Mouse (Mus musculus): ENCODE measurements around the gene Mab21l3. TPM values are rescaled to one million over a fixed set of nuclear protein-coding genes. Genes with fewer than 3 reads are reported as not detected.
A peak's percentile ranks its signal among the peaks of the same experiment; 100 is the strongest.

Mab21l3 gene
- 0.57 TPM for polyA plus RNA-seq (2012; fragmentation: generic; extraction: Trizol)
- long read RNA-seq, experiment 1: 0 reads
- long read RNA-seq, experiment 2, partial matches to known transcripts: 0 of 1 reads
- long read RNA-seq, experiment 2, other reads (novel, unspliced or antisense): 0 of 1 reads

DNA sequence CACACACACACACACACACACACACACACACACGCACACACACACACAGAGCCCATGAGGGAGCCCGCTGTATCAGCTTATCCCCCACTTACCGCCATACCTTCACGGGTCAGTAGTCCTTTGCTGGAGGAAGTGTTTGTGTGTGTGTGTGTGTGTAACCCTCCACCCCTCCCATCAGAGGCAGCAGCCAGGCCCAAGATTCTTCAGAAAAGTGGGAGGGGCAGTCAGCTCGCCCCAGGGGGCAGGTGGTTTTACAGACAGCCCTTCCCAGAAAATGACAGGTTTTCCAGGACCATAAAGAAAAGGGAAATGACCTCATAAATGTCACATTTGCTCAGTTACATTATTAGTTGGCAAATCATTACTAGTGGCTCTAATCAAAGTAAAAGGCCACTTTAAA lies at the start of gene Mab21l3:
Gene Mab21l3 (minus strand): TSS at position 144 of the 400 bp plus-strand sequence.
- Histone ChIP-seq H3K36me3 (ENCODE audit: control insufficient read depth, insufficient read depth) (no peaks in the 10 kb centered on the region), H3K79me3 (ENCODE audit: low read depth) (no peaks in the 10 kb centered on the region), H3K27me3 (ENCODE audit: control insufficient read depth, insufficient read depth, insufficient read length) (no peaks in the 10 kb centered on the region), H3K79me2 (ENCODE audit: control insufficient read depth, insufficient read depth) (no peaks in the 10 kb centered on the region), H3ac (ENCODE audit: control insufficient read depth, insufficient read length, low read depth) (no peak within 1 kb of the TSS), H3K4me3 (ENCODE audit: insufficient read depth, poor library complexity, severe bottlenecking) (no peak within 1 kb of the TSS)
- TF ChIP-seq CTCF (IDR thresholded peaks at IDR 0.05; ENCODE audit: control insufficient read depth, insufficient read depth, insufficient read length) (no peak), USF1 (IDR thresholded peaks at IDR 0.05; ENCODE audit: low read depth) (no peak), MYOD1 (IDR thresholded peaks at IDR 0.05; ENCODE audit: control insufficient read depth, insufficient read length, low read depth) (no peak), MAX (IDR thresholded peaks at IDR 0.05) (no peak)

GRCm38 (mm10) chr3:101897377-101897974 lies 48.7 kb upstream of the Mab21l3 start:
- H3ac ChIP-seq (ENCODE audit: control insufficient read depth, insufficient read length, low read depth): no peak overlapping the region
- no peaks in the 10 kb centered on the region for H3K27me3 ChIP-seq (ENCODE audit: control insufficient read depth, insufficient read depth, insufficient read length)
- no peaks in the 10 kb centered on the region for H3K36me3 ChIP-seq (ENCODE audit: control insufficient read depth, insufficient read depth)
- TF ChIP-seq FOSL1 (IDR thresholded peaks at IDR 0.05; ENCODE audit: insufficient read depth, low read length, poor library complexity, severe bottlenecking): no peak
- no peak for TF ChIP-seq MYOG (IDR thresholded peaks at IDR 0.05; ENCODE audit: control insufficient read depth, extremely low read depth, insufficient read length)
- no peak for TF ChIP-seq USF1 (IDR thresholded peaks at IDR 0.05; ENCODE audit: low read depth)
- no peak for TF ChIP-seq MAX (IDR thresholded peaks at IDR 0.05)
- TF ChIP-seq CTCF (IDR thresholded peaks at IDR 0.05; ENCODE audit: control insufficient read depth, insufficient read depth, insufficient read length): no peak
- no peak for TF ChIP-seq CEBPB (IDR thresholded peaks at IDR 0.05; ENCODE audit: low read depth)
- TF ChIP-seq MYOD1 (IDR thresholded peaks at IDR 0.05; ENCODE audit: control insufficient read depth, insufficient read length, low read depth): no peak
- H3K79me2 ChIP-seq (ENCODE audit: control insufficient read depth, insufficient read depth): no peaks in the 10 kb centered on the region
- no peak overlapping the region for H3K4me3 ChIP-seq (ENCODE audit: insufficient read depth, poor library complexity, severe bottlenecking)
- H3K79me3 ChIP-seq (ENCODE audit: low read depth): no peaks in the 10 kb centered on the region

- Histone ChIP-seq H3K4me3 (ENCODE audit: insufficient read depth, poor library complexity, severe bottlenecking) (no peak overlapping the region), H3ac (ENCODE audit: control insufficient read depth, insufficient read length, low read depth) (no peak overlapping the region), H3K79me2 (ENCODE audit: control insufficient read depth, insufficient read depth) (no peaks in the 10 kb centered on the region), H3K79me3 (ENCODE audit: low read depth) (no peaks in the 10 kb centered on the region), H3K36me3 (ENCODE audit: control insufficient read depth, insufficient read depth) (no peaks in the 10 kb centered on the region), H3K27me3 (ENCODE audit: control insufficient read depth, insufficient read depth, insufficient read length) (no peaks in the 10 kb centered on the region)
- TF ChIP-seq MYOG (IDR thresholded peaks at IDR 0.05; ENCODE audit: control insufficient read depth, extremely low read depth, insufficient read length): no peak
- TF ChIP-seq CTCF (IDR thresholded peaks at IDR 0.05; ENCODE audit: control insufficient read depth, insufficient read depth, insufficient read length): peak; percentile 45
- TF ChIP-seq FOSL1 (IDR thresholded peaks at IDR 0.05; ENCODE audit: insufficient read depth, low read length, poor library complexity, severe bottlenecking): no peak
- no peak for TF ChIP-seq MAX (IDR thresholded peaks at IDR 0.05)
- no peak for TF ChIP-seq CEBPB (IDR thresholded peaks at IDR 0.05; ENCODE audit: low read depth)
- no peak for TF ChIP-seq MYOD1 (IDR thresholded peaks at IDR 0.05; ENCODE audit: control insufficient read depth, insufficient read length, low read depth)
- TF ChIP-seq USF1 (IDR thresholded peaks at IDR 0.05; ENCODE audit: low read depth): no peak
Measured at GRCm38 (mm10) chr3:101896893-101897292, 48.1 kb upstream of the Mab21l3 start.

GRCm38 (mm10) chr3:101895376-101895910 lies 46.7 kb upstream of the Mab21l3 start:
- no peaks in the 10 kb centered on the region for H3K36me3 ChIP-seq (ENCODE audit: control insufficient read depth, insufficient read depth)
- H3K79me3 ChIP-seq (ENCODE audit: low read depth): no peaks in the 10 kb centered on the region
- no peaks in the 10 kb centered on the region for H3K27me3 ChIP-seq (ENCODE audit: control insufficient read depth, insufficient read depth, insufficient read length)
- TF ChIP-seq CTCF (IDR thresholded peaks at IDR 0.05; ENCODE audit: control insufficient read depth, insufficient read depth, insufficient read length) (no peak), MYOG (IDR thresholded peaks at IDR 0.05; ENCODE audit: control insufficient read depth, extremely low read depth, insufficient read length) (no peak), USF1 (IDR thresholded peaks at IDR 0.05; ENCODE audit: low read depth) (no peak), FOSL1 (IDR thresholded peaks at IDR 0.05; ENCODE audit: insufficient read depth, low read length, poor library complexity, severe bottlenecking) (no peak), MAX (IDR thresholded peaks at IDR 0.05) (no peak), CEBPB (IDR thresholded peaks at IDR 0.05; ENCODE audit: low read depth) (no peak), MYOD1 (IDR thresholded peaks at IDR 0.05; ENCODE audit: control insufficient read depth, insufficient read length, low read depth) (no peak)
- no peak overlapping the region for H3K4me3 ChIP-seq (ENCODE audit: insufficient read depth, poor library complexity, severe bottlenecking)
- H3K79me2 ChIP-seq (ENCODE audit: control insufficient read depth, insufficient read depth): no peaks in the 10 kb centered on the region
- no peak overlapping the region for H3ac ChIP-seq (ENCODE audit: control insufficient read depth, insufficient read length, low read depth)

- Histone ChIP-seq H3K36me3 (ENCODE audit: control insufficient read depth, insufficient read depth) (peaks cover 4% of the 10 kb centered on the region), H3ac (ENCODE audit: control insufficient read depth, insufficient read length, low read depth) (no peak overlapping the region), H3K79me2 (ENCODE audit: control insufficient read depth, insufficient read depth) (no peaks in the 10 kb centered on the region), H3K4me3 (ENCODE audit: insufficient read depth, poor library complexity, severe bottlenecking) (no peak overlapping the region), H3K79me3 (ENCODE audit: low read depth) (no peaks in the 10 kb centered on the region), H3K27me3 (ENCODE audit: control insufficient read depth, insufficient read depth, insufficient read length) (no peaks in the 10 kb centered on the region)
- no peak for TF ChIP-seq USF1 (IDR thresholded peaks at IDR 0.05; ENCODE audit: low read depth)
- TF ChIP-seq MYOD1 (IDR thresholded peaks at IDR 0.05; ENCODE audit: control insufficient read depth, insufficient read length, low read depth): no peak
- no peak for TF ChIP-seq CTCF (IDR thresholded peaks at IDR 0.05; ENCODE audit: control insufficient read depth, insufficient read depth, insufficient read length)
- no peak for TF ChIP-seq MYOG (IDR thresholded peaks at IDR 0.05; ENCODE audit: control insufficient read depth, extremely low read depth, insufficient read length)
- TF ChIP-seq MAX (IDR thresholded peaks at IDR 0.05): no peak
- TF ChIP-seq CEBPB (IDR thresholded peaks at IDR 0.05; ENCODE audit: low read depth): no peak
Measured at GRCm38 (mm10) chr3:101885591-101885990, 36.8 kb upstream of the Mab21l3 start.

Measured in C2C12 (cell line).